Mouse (Mus musculus): ENCODE results near the gene 2510009E07Rik. TPM values are rescaled to one million over a fixed set of nuclear protein-coding genes. Genes with fewer than 3 reads are reported as not detected.

Gene 2510009E07Rik
- total and polyA plus RNA-seq, 2 experiments from 2014 or later, result 20.0 to 32.2 TPM

DNA sequence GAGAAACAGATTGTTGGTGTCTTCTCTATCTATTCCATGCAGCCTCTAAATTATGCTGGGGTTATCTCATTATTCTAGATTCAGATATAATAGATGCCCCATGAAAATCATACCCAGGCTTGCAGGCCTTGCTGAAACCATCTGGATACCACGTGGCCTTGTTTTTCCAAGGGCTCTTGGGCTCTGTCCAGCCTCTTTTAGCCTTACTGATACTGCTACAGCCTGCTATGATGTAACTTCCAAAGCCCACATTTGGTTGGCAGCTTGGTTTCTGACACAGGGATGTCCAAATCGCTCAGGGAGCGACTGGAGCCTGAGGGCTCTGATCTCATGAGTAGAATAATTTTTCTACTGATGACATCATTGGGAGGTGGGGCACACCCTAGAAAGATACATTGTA is 48.5 kb downstream of the 2510009E07Rik start:
- no peaks in the 10 kb centered on the region for H3K9me3 ChIP-seq (replicated peaks; ENCODE audit: control insufficient read depth, low read length)
- no peaks in the 10 kb centered on the region for H3K27me3 ChIP-seq (ENCODE audit: control insufficient read depth, insufficient read depth, low read length)
- DNase-seq (ENCODE audit: low spot score) (peak; percentile 60), ATAC-seq (ENCODE audit: insufficient read depth, low read depth) (peak; percentile 61; the same call in 1 of the 2 replicates)
- WGBS, result 28% methylated on average over 3 of the region's 3 CpGs
- H3K4me3 ChIP-seq (ENCODE audit: low read depth, low read length), result no peak overlapping the region
- peak overlapping the region; percentile 5; the same call in 1 of the 2 replicates for H3K27ac ChIP-seq (ENCODE audit: low read depth)
- H3K36me3 ChIP-seq (replicated peaks; ENCODE audit: control insufficient read depth, insufficient read depth, low read length), result 0 out of 2 replicates have a peak, but pooled peaks cover 3% of the 10 kb centered on the region
- H3K4me2 ChIP-seq (ENCODE audit: low read depth, low read length), result no peak overlapping the region
- no peak overlapping the region for H3K9ac ChIP-seq (replicated peaks; ENCODE audit: low read depth, low read length)
- no peak for TF ChIP-seq CTCF (IDR thresholded peaks at IDR 0.05; ENCODE audit: low read depth)
- no peak for TF ChIP-seq EP300 (IDR thresholded peaks at IDR 0.05; ENCODE audit: low read depth)
- peaks cover 40% of the 10 kb centered on the region for H3K4me1 ChIP-seq (ENCODE audit: control insufficient read depth, insufficient read depth)

DNA sequence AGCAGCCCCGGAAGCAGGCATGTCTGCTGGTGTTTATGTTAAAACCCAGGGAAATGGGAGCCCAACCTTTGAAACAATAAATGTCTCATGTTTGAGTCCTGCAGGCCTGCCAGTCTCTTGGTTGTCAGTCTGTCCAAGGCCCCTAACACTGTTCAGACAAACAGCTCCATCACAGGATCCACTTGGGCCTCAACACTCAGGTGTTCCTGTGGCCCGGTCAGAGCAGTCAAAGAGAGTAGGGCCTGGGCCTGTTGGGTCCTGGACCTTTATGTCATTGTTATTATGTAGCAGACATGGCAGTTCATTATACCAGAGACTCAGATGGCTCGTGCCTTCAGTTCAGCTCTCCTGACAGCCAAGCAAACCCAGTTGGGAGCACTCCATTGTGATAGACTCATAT is 49.9 kb downstream of the 2510009E07Rik start:
- H3K36me3 ChIP-seq (replicated peaks; ENCODE audit: control insufficient read depth, insufficient read depth, low read length), result no peaks in the 10 kb centered on the region
- no peak for ATAC-seq (ENCODE audit: insufficient read depth, low read depth)
- H3K4me2 ChIP-seq (ENCODE audit: low read depth, low read length), result no peak overlapping the region
- H3K4me3 ChIP-seq (ENCODE audit: low read depth, low read length), result no peak overlapping the region
- H3K9me3 ChIP-seq (replicated peaks; ENCODE audit: control insufficient read depth, low read length), result no peaks in the 10 kb centered on the region
- 0 out of 2 replicates have a peak overlapping the region, but pooled peaks have one; percentile 52 for H3K27ac ChIP-seq (ENCODE audit: low read depth)
- H3K27me3 ChIP-seq (ENCODE audit: control insufficient read depth, insufficient read depth, low read length), result no peaks in the 10 kb centered on the region
- no peak for DNase-seq (ENCODE audit: low spot score)
- H3K4me1 ChIP-seq (ENCODE audit: control insufficient read depth, insufficient read depth), result peaks cover 40% of the 10 kb centered on the region
- no peak overlapping the region for H3K9ac ChIP-seq (replicated peaks; ENCODE audit: low read depth, low read length)
- TF ChIP-seq EP300 (IDR thresholded peaks at IDR 0.05; ENCODE audit: low read depth), result no peak
- no peak for TF ChIP-seq CTCF (IDR thresholded peaks at IDR 0.05; ENCODE audit: low read depth)
- 80% methylated on average over 3 of the region's 3 CpGs for WGBS

DNA sequence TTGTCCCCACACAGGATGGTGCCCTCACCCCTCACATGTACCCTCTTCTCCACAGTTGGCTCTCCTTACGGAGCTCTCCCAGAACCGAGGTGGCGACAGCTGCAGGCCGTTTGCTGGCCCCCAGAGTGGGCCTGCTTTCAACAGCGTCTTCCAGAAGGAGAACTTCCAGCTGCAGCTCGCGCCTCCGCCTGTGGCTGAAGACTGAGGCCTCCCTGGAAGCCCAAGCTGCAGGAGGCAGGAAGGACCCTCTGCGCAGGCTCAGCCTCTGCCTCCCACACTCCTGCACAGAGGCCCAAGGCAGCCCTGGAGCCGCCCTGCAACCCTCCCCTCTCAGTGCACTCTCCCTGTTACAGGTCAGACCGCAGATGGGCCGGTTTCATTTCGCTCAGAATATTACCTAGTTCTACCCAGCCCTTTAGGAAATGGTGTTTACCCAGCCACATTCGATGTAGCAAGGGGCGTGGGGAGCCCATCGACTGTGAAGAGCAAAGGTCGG is 50.4 kb downstream of the 2510009E07Rik start:
- H3K4me1 ChIP-seq (ENCODE audit: control insufficient read depth, insufficient read depth), result peaks cover 40% of the 10 kb centered on the region
- TF ChIP-seq CTCF (IDR thresholded peaks at IDR 0.05; ENCODE audit: low read depth) (no peak), EP300 (IDR thresholded peaks at IDR 0.05; ENCODE audit: low read depth) (no peak)

DNA sequence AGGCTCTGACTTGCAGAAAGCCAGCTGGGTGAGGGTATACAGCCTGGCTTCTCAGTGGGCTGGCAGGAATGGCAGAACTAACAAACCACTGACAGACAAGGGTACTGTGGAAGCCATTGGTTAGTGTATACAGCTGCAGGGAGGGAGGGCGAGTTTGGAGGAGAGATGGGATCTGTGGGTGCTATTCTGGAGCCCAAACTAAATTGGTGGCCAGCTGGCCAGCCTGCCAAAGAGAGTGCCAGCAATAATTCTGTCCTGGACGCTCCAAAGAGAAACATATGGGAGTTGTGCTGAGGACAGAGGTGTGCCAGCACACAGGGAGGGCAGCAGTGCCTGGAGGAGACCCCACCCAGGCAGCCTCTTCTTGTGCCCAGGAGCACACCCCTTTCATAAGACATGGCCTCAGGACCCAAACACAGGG is 50.8 kb downstream of the 2510009E07Rik start:
- TF ChIP-seq EP300 (IDR thresholded peaks at IDR 0.05; ENCODE audit: low read depth) (no peak), CTCF (IDR thresholded peaks at IDR 0.05; ENCODE audit: low read depth) (no peak)
- H3K4me2 ChIP-seq (ENCODE audit: low read depth, low read length), result no peak overlapping the region
- H3K9me3 ChIP-seq (replicated peaks; ENCODE audit: control insufficient read depth, low read length), result no peaks in the 10 kb centered on the region
- DNase-seq (ENCODE audit: low spot score) (no peak), ATAC-seq (ENCODE audit: insufficient read depth, low read depth) (no peak; the same call in 1 of the 2 replicates)
- H3K36me3 ChIP-seq (replicated peaks; ENCODE audit: control insufficient read depth, insufficient read depth, low read length), result no peaks in the 10 kb centered on the region
- 65% methylated on average over 2 of the region's 2 CpGs for WGBS
- H3K27ac ChIP-seq (ENCODE audit: low read depth), result peak overlapping the region; percentile 52
- H3K9ac ChIP-seq (replicated peaks; ENCODE audit: low read depth, low read length), result no peak overlapping the region
- no peaks in the 10 kb centered on the region for H3K27me3 ChIP-seq (ENCODE audit: control insufficient read depth, insufficient read depth, low read length)
- peaks cover 40% of the 10 kb centered on the region for H3K4me1 ChIP-seq (ENCODE audit: control insufficient read depth, insufficient read depth)
- no peak overlapping the region for H3K4me3 ChIP-seq (ENCODE audit: low read depth, low read length)

More for the DNA sequence above, 50.4 kb downstream of the 2510009E07Rik start:
- no peak overlapping the region for H3K4me3 ChIP-seq (ENCODE audit: low read depth, low read length)
- peak overlapping the region; percentile 52 for H3K27ac ChIP-seq (ENCODE audit: low read depth)
- peak overlapping the region; percentile 26; the same call in 1 of the 2 replicates for H3K4me2 ChIP-seq (ENCODE audit: low read depth, low read length)
- no peaks in the 10 kb centered on the region for H3K27me3 ChIP-seq (ENCODE audit: control insufficient read depth, insufficient read depth, low read length)
- H3K36me3 ChIP-seq (replicated peaks; ENCODE audit: control insufficient read depth, insufficient read depth, low read length), result no peaks in the 10 kb centered on the region
- 34% methylated on average over 17 of the region's 17 CpGs for WGBS
- H3K9me3 ChIP-seq (replicated peaks; ENCODE audit: control insufficient read depth, low read length), result no peaks in the 10 kb centered on the region
- no peak for DNase-seq (ENCODE audit: low spot score)
- peak; percentile 33 for ATAC-seq (ENCODE audit: insufficient read depth, low read depth)
- H3K9ac ChIP-seq (replicated peaks; ENCODE audit: low read depth, low read length), result no peak overlapping the region

DNA sequence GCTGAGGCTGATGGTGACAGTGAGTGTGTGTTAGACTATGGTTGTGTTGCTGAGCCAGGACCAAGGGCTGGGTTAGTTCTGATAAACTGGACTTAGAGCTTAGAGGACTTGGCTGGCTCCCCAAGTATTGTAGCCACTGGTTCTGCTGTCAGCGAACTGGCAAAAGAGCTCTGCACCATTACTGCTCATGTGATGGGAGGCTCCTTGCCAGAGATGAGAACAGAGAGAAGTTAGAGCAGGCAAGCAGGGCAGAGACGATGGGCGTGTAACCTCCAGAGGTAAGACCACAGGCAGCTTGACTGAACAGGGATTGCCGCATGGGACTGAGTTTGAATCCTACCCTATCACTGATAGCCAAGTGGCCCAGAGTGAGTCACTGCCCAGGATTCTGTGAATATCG is 51.6 kb downstream of the 2510009E07Rik start:
- ATAC-seq (ENCODE audit: insufficient read depth, low read depth), result no peak
- Histone ChIP-seq H3K4me2 (ENCODE audit: low read depth, low read length) (no peak overlapping the region), H3K36me3 (replicated peaks; ENCODE audit: control insufficient read depth, insufficient read depth, low read length) (no peaks in the 10 kb centered on the region), H3K27ac (ENCODE audit: low read depth) (no peak overlapping the region), H3K4me1 (ENCODE audit: control insufficient read depth, insufficient read depth) (peaks cover 40% of the 10 kb centered on the region), H3K9ac (replicated peaks; ENCODE audit: low read depth, low read length) (no peak overlapping the region), H3K4me3 (ENCODE audit: low read depth, low read length) (no peak overlapping the region), H3K9me3 (replicated peaks; ENCODE audit: control insufficient read depth, low read length) (no peaks in the 10 kb centered on the region), H3K27me3 (ENCODE audit: control insufficient read depth, insufficient read depth, low read length) (no peaks in the 10 kb centered on the region)
- TF ChIP-seq EP300 (IDR thresholded peaks at IDR 0.05; ENCODE audit: low read depth), result no peak
- TF ChIP-seq CTCF (IDR thresholded peaks at IDR 0.05; ENCODE audit: low read depth), result no peak
- no peak for DNase-seq (ENCODE audit: low spot score)
- WGBS, result 70% methylated on average over 5 of the region's 5 CpGs

DNA sequence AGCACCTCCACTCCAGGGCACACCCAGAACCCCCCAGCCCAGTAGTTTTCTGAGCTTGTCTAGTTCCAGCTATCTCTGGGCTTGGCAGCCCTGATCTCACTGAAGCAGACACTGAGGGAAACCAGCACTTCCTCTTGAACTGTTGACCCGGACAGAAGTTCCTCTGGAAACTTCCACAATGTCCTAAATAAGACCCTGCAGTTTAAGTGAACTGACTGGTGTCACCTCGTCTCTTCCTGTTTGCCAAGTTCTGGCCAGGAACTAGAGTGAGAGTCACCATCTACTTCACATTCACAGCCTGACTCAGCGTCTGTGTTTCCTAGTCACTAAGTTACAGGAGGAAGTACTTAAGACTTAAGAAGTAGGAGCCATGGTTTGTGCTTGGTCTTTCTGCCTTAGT is 52.5 kb downstream of the 2510009E07Rik start:
- Histone ChIP-seq H3K4me1 (ENCODE audit: control insufficient read depth, insufficient read depth) (peaks cover 40% of the 10 kb centered on the region), H3K36me3 (replicated peaks; ENCODE audit: control insufficient read depth, insufficient read depth, low read length) (no peaks in the 10 kb centered on the region), H3K4me3 (ENCODE audit: low read depth, low read length) (no peak overlapping the region), H3K4me2 (ENCODE audit: low read depth, low read length) (no peak overlapping the region), H3K9me3 (replicated peaks; ENCODE audit: control insufficient read depth, low read length) (no peaks in the 10 kb centered on the region), H3K27me3 (ENCODE audit: control insufficient read depth, insufficient read depth, low read length) (no peaks in the 10 kb centered on the region), H3K27ac (ENCODE audit: low read depth) (peak overlapping the region; percentile 55), H3K9ac (replicated peaks; ENCODE audit: low read depth, low read length) (no peak overlapping the region)
- peak; percentile 51 for ATAC-seq (ENCODE audit: insufficient read depth, low read depth)
- DNase-seq (ENCODE audit: low spot score), result peak; percentile 51
- no peak for TF ChIP-seq EP300 (IDR thresholded peaks at IDR 0.05; ENCODE audit: low read depth)
- TF ChIP-seq CTCF (IDR thresholded peaks at IDR 0.05; ENCODE audit: low read depth), result no peak
- WGBS, result 54% methylated on average over 3 of the region's 3 CpGs
